Mouse (Mus musculus): Measurements from ENCODE around the gene Znrd1.
"Not testable (repeated sequence)": the region's sequence is repeated elsewhere in the genome, so short reads cannot be mapped to it uniquely, and the experiment has no call there.

Znrd1 gene

GRCm38 (mm10) chr17:36957999-36958743 is at the start of gene Znrd1, which contains the start of gene Znrd1as:
Znrd1 (minus strand) TSS chr17:36958559.
Znrd1as (plus strand) TSS chr17:36958592.
- peak; percentile 99 for ATAC-seq (ENCODE audit: insufficient number of reproducible peaks, low FRiP score, low TSS enrichment)

GRCm38 (mm10) chr17:37003366-37003765 is 45.0 kb upstream of the Znrd1 start:
- no peak for ATAC-seq (ENCODE audit: insufficient number of reproducible peaks, low FRiP score, low TSS enrichment)

- peak; percentile 31; the same call in 1 of the 2 replicates for ATAC-seq (ENCODE audit: insufficient number of reproducible peaks, low FRiP score, low TSS enrichment)
Observed at GRCm38 (mm10) chr17:37002364-37003330, 44.3 kb upstream of the Znrd1 start.

- no peak for ATAC-seq (ENCODE audit: insufficient number of reproducible peaks, low FRiP score, low TSS enrichment)
Observed at GRCm38 (mm10) chr17:37000863-37001262, 42.5 kb upstream of the Znrd1 start, which contains the start of gene Zfp57. Zfp57 (plus strand) TSS chr17:37001163.

- ATAC-seq (ENCODE audit: insufficient number of reproducible peaks, low FRiP score, low TSS enrichment): no peak
Observed at GRCm38 (mm10) chr17:36998477-36998876, 40.1 kb upstream of the Znrd1 start.

- ATAC-seq (ENCODE audit: insufficient number of reproducible peaks, low FRiP score, low TSS enrichment): no peak
Observed at GRCm38 (mm10) chr17:36997033-36997735, 38.8 kb upstream of the Znrd1 start.

GRCm38 (mm10) chr17:36995448-36995847 is 37.1 kb upstream of the Znrd1 start:
- ATAC-seq (ENCODE audit: insufficient number of reproducible peaks, low FRiP score, low TSS enrichment): no peak

GRCm38 (mm10) chr17:36994528-36994927 is 36.2 kb upstream of the Znrd1 start:
- ATAC-seq (ENCODE audit: insufficient number of reproducible peaks, low FRiP score, low TSS enrichment): no peak

- ATAC-seq (ENCODE audit: insufficient number of reproducible peaks, low FRiP score, low TSS enrichment): no peak
Observed at GRCm38 (mm10) chr17:36993770-36994325, 35.5 kb upstream of the Znrd1 start.

- ATAC-seq (ENCODE audit: insufficient number of reproducible peaks, low FRiP score, low TSS enrichment): no peak
Observed at GRCm38 (mm10) chr17:36992336-36993104, 34.2 kb upstream of the Znrd1 start.

- not testable (repeated sequence) for ATAC-seq (ENCODE audit: insufficient number of reproducible peaks, low FRiP score, low TSS enrichment)
Observed at GRCm38 (mm10) chr17:36990630-36991029, 32.3 kb upstream of the Znrd1 start.

- no peak for ATAC-seq (ENCODE audit: insufficient number of reproducible peaks, low FRiP score, low TSS enrichment)
Observed at GRCm38 (mm10) chr17:36989437-36989836, 31.1 kb upstream of the Znrd1 start, which contains the start of gene H2-M5. H2-M5 (minus strand) TSS chr17:36989537.

- ATAC-seq (ENCODE audit: insufficient number of reproducible peaks, low FRiP score, low TSS enrichment): no peak
Observed at GRCm38 (mm10) chr17:36988475-36988874, 30.1 kb upstream of the Znrd1 start.

GRCm38 (mm10) chr17:36982253-36983155 is 24.1 kb upstream of the Znrd1 start:
- ATAC-seq (ENCODE audit: insufficient number of reproducible peaks, low FRiP score, low TSS enrichment): no peak

GRCm38 (mm10) chr17:36981845-36982244 is 23.5 kb upstream of the Znrd1 start:
- no peak for ATAC-seq (ENCODE audit: insufficient number of reproducible peaks, low FRiP score, low TSS enrichment)

GRCm38 (mm10) chr17:36981221-36981813 is 23.0 kb upstream of the Znrd1 start, which contains the start of gene 2410137M14Rik:
2410137M14Rik (minus strand) TSS chr17:36981237.
- no peak for ATAC-seq (ENCODE audit: insufficient number of reproducible peaks, low FRiP score, low TSS enrichment)

GRCm38 (mm10) chr17:36973271-36973787 is 15.0 kb upstream of the Znrd1 start:
- ATAC-seq (ENCODE audit: insufficient number of reproducible peaks, low FRiP score, low TSS enrichment): no peak

GRCm38 (mm10) chr17:36972791-36973190 is 14.4 kb upstream of the Znrd1 start:
- no peak for ATAC-seq (ENCODE audit: insufficient number of reproducible peaks, low FRiP score, low TSS enrichment)

Measured in cerebellum, adult (tissue).